Mouse (Mus musculus) ES-E14 (cell line): ENCODE results near the gene Maged2.

Experiments used
- CHD2 ChIP-seq: IDR thresholded peaks from 2 replicates; pipeline ENCODE4 v1.6.1; 2014; ENCODE audit warnings: mild to moderate bottlenecking, low read depth, low read length, inconsistent platforms
- HCFC1 ChIP-seq: IDR thresholded peaks from 2 replicates; pipeline ENCODE4 v1.6.1; 2012; ENCODE audit warnings: low read length, inconsistent platforms, borderline replicate concordance; ENCODE audit not compliant: insufficient read depth
- ZC3H11A ChIP-seq: IDR thresholded peaks from 2 replicates; pipeline ENCODE4 v1.6.1; 2012; ENCODE audit warnings: low read depth, mild to moderate bottlenecking, inconsistent platforms, low read length, borderline replicate concordance
- ZNF384 ChIP-seq: IDR thresholded peaks from 2 replicates; pipeline ENCODE4 v1.6.1; 2012; ENCODE audit warnings: low read depth, low read length, inconsistent platforms

DNA sequence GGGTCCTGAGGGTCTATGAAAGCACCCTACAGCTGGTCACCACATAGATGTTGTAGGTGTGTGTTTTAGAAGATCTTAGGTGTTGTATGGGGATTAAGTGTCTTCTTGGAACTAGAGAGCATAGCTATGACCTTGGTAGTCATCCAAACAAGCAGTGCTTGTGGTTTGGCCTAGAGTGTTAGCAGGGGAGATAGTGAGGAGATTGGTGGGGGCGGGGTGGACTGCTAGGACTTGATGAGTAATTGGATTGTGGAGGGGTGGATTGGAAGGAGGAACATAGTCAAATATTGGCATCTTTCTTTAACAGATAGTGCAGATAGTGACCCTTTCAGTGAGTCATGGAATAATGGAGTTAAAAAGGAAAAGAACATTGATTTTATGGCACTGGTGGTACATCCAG lies 1.5 kb upstream of the Maged2 start:
- TF ChIP-seq ZC3H11A (no peak), CHD2 (no peak), HCFC1 (no peak), ZNF384 (no peak)
